Mouse (Mus musculus): Measurements from ENCODE around the gene Cat. TPM values are rescaled to one million over a fixed set of nuclear protein-coding genes. Genes with fewer than 3 reads are reported as not detected.
A peak's percentile ranks its signal among the peaks of the same experiment; 100 is the strongest.

Gene Cat
- total RNA-seq, 2 experiments from 2014 or later: 77.9 to 127 TPM

- Histone ChIP-seq H3K4me3 (no peak overlapping the region), H3K27ac (no peak overlapping the region)
- no peak for TF ChIP-seq CTCF (IDR thresholded peaks at IDR 0.05)
- no peak for DNase-seq
- intact Hi-C loops (cut with DNase I): no loop called here
Measured at GRCm38 (mm10) chr2:103466272-103466671, 18.7 kb downstream of the Cat start.

DNA sequence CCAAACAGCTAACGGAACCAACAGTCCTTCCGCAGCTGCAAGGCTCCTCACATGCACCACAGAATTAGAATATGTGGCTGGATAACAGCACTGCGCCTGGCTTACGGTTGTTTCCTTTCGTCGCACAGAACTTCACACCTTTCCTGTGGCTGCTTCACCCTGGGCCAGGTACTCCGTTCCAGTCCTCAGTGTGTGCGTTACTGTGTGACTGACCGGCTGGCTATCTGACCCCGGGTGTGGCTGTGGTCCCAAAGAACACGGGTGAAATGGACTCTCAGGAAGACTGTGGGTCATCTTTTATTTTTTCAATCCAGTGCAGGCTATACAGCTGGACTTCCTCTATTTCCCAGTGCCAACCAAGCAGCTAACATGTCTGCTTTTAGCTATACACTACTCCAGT lies 19.5 kb downstream of the Cat start:
- no peak overlapping the region for H3K27ac ChIP-seq
- TF ChIP-seq CTCF (IDR thresholded peaks at IDR 0.05): no peak
- no peak for DNase-seq
- intact Hi-C loops (cut with DNase I): no loop called here
- no peak overlapping the region for H3K4me3 ChIP-seq

GRCm38 (mm10) chr2:103464524-103464923 lies 20.4 kb downstream of the Cat start:
- Histone ChIP-seq H3K4me3 (no peak overlapping the region), H3K27ac (no peak overlapping the region)
- TF ChIP-seq CTCF (IDR thresholded peaks at IDR 0.05): no peak
- intact Hi-C loops (cut with DNase I): loop anchor here (5.0 kb wide), 1 partner anchor 268 kb away; no protein-coding TSS in a partner anchor
- DNase-seq: no peak

GRCm38 (mm10) chr2:103462746-103463145 lies 22.2 kb downstream of the Cat start:
- no peak for TF ChIP-seq CTCF (IDR thresholded peaks at IDR 0.05)
- intact Hi-C loops (cut with DNase I): loop anchor here (5.0 kb wide), 1 partner anchor 270 kb away; no protein-coding TSS in a partner anchor
- DNase-seq: no peak

GRCm38 (mm10) chr2:103461743-103462142 lies 23.2 kb downstream of the Cat start:
- TF ChIP-seq CTCF (IDR thresholded peaks at IDR 0.05): no peak
- Histone ChIP-seq H3K27ac (no peak overlapping the region), H3K4me3 (no peak overlapping the region)
- DNase-seq: no peak
- intact Hi-C loops (cut with DNase I): loop anchor here (5.0 kb wide), 1 partner anchor 271 kb away; no protein-coding TSS in a partner anchor

More at GRCm38 (mm10) chr2:103462746-103463145, 22.2 kb downstream of the Cat start:
- Histone ChIP-seq H3K27ac (no peak overlapping the region), H3K4me3 (no peak overlapping the region)

GRCm38 (mm10) chr2:103461210-103461609 lies 23.8 kb downstream of the Cat start:
- DNase-seq: peak; percentile 49
- no peak overlapping the region for H3K4me3 ChIP-seq
- peak overlapping the region; percentile 31; the same call in 1 of the 2 replicates for H3K27ac ChIP-seq
- TF ChIP-seq CTCF (IDR thresholded peaks at IDR 0.05): no peak
- intact Hi-C loops (cut with DNase I): loop anchor here (5.0 kb wide), 1 partner anchor 271 kb away; no protein-coding TSS in a partner anchor

DNA sequence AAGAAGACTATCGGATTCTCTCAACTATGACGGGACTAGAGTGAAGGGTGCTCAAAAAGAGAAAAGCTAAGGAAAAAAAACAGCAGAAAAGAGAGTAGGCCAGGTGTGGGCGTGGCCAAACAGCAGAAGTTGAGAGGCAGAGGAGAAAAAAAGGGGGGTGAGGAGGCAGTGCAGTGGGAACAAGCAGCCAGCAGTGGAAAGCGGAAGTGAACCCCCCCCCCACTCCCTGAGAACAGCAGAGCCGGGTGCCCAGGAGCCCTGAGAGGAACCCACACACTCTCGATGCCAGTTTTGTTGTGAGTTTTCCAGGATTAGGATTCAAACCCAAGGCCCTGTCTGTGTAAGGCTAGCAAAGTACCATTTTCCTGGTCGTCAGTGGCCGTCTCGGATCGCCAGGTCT lies 25.9 kb downstream of the Cat start:
- no peak overlapping the region for H3K4me3 ChIP-seq
- no peak overlapping the region for H3K27ac ChIP-seq
- no peak for TF ChIP-seq CTCF (IDR thresholded peaks at IDR 0.05)
- intact Hi-C loops (cut with DNase I): loop anchor here (10.0 kb wide), 1 partner anchor 256 kb away; no protein-coding TSS in a partner anchor
- DNase-seq: no peak

GRCm38 (mm10) chr2:103457628-103458027 lies 27.3 kb downstream of the Cat start:
- TF ChIP-seq CTCF (IDR thresholded peaks at IDR 0.05): no peak
- Histone ChIP-seq H3K4me3 (no peak overlapping the region), H3K27ac (no peak overlapping the region)
- no peak for DNase-seq
- intact Hi-C loops (cut with DNase I): loop anchor here (10.0 kb wide), 1 partner anchor 257 kb away; no protein-coding TSS in a partner anchor

GRCm38 (mm10) chr2:103457048-103457447 lies 27.9 kb downstream of the Cat start:
- intact Hi-C loops (cut with DNase I): loop anchor here (10.0 kb wide), 1 partner anchor 258 kb away; no protein-coding TSS in a partner anchor
- no peak for TF ChIP-seq CTCF (IDR thresholded peaks at IDR 0.05)

DNA sequence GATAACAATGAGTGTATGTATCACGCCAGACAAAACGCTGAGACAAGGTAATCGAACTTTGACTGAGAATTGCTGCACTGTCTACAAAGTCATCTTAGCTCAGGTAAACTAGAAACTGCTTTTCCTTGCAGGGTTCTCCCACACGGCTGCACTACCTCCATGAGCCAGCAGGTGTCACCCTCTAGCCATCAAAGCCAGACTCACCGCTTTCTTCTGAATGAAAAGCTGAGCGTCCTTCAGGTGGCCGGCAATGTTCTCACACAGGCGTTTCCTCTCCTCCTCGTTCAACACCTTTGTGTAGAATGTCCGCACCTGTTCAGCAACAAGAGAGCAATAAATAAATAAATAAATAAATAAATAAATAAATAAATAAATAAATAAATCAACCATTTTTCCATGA lies 28.3 kb downstream of the Cat start:
- intact Hi-C loops (cut with DNase I): loop anchor here (1.0 to 10.0 kb wide), 2 partner anchors 91 to 258 kb away; no protein-coding TSS in a partner anchor
- DNase-seq: peak; percentile 81
- no peak overlapping the region for H3K27ac ChIP-seq
- H3K4me3 ChIP-seq: no peak overlapping the region
- TF ChIP-seq CTCF (IDR thresholded peaks at IDR 0.05): no peak

More at GRCm38 (mm10) chr2:103457048-103457447, 27.9 kb downstream of the Cat start:
- Histone ChIP-seq H3K4me3 (no peak overlapping the region), H3K27ac (no peak overlapping the region)
- DNase-seq: no peak

DNA sequence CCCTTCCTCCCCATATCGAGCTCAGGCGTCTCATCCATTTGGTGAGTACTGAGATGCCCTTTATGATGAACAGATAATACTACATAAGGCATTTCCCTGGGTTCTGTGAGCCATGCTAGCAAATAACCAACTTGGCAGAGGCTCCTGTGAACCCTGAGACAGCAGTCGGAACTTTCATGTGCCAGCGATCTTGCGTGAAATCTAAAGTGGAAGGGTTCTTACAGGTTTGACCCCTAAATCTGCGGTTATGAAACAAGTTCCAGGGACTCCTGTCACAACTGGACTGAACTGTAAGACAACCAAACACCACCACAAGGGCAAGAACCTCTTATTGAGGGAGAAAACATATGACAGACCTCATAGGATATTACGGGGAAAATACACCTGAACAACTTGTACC lies 29.2 kb downstream of the Cat start:
- Histone ChIP-seq H3K4me3 (no peak overlapping the region), H3K27ac (no peak overlapping the region)
- no peak for DNase-seq
- no peak for TF ChIP-seq CTCF (IDR thresholded peaks at IDR 0.05)
- intact Hi-C loops (cut with DNase I): loop anchor here (1.0 to 10.0 kb wide), 2 partner anchors 92 to 259 kb away; no protein-coding TSS in a partner anchor

GRCm38 (mm10) chr2:103452550-103452949 lies 32.4 kb downstream of the Cat start:
- no peak overlapping the region for H3K4me3 ChIP-seq
- intact Hi-C loops (cut with DNase I): loop anchor here (10.0 kb wide), 1 partner anchor 262 kb away; no protein-coding TSS in a partner anchor
- no peak overlapping the region for H3K27ac ChIP-seq
- no peak for DNase-seq
- TF ChIP-seq CTCF (IDR thresholded peaks at IDR 0.05): no peak

GRCm38 (mm10) chr2:103450267-103450666 lies 34.7 kb downstream of the Cat start:
- Histone ChIP-seq H3K4me3 (no peak overlapping the region), H3K27ac (no peak overlapping the region)
- DNase-seq: no peak
- TF ChIP-seq CTCF (IDR thresholded peaks at IDR 0.05): no peak
- intact Hi-C loops (cut with DNase I): loop anchor here (10.0 kb wide), 1 partner anchor 265 kb away; no protein-coding TSS in a partner anchor

DNA sequence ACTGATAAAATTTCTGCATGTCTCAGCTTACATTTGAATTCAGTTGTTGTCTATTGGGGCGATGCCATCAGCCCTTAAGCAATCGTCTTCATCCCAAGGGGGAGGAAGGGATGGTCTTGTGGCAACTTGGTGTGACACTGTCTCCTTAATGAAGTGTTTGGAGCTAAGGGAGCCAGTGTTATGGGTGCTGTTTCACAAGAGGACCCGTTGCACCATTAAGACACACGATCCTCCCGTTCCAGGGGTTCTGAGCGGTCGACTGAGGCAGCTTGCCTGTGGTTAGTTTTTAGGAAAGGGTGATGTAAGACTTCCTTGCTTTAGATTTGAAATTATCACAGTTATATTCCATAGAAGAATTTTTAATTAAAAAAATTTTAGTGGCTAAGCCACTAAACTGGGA lies 35.1 kb downstream of the Cat start:
- no peak overlapping the region for H3K27ac ChIP-seq
- H3K4me3 ChIP-seq: no peak overlapping the region
- no peak for TF ChIP-seq CTCF (IDR thresholded peaks at IDR 0.05)
- DNase-seq: no peak
- intact Hi-C loops (cut with DNase I): loop anchor here (10.0 kb wide), 1 partner anchor 265 kb away; no protein-coding TSS in a partner anchor

Measured in gastrocnemius, adult 2 months (tissue).